Mouse (Mus musculus) forebrain, postnatal 0 days (tissue): ENCODE results near the gene A4galt. TPM values are rescaled to one million over a fixed set of nuclear protein-coding genes. Genes with fewer than 3 reads are reported as not detected.

ENCODE experiments used
- ATAC-seq: fragments of 200-750 bp; cut with Nextera tagmentation; 2 replicates; pipeline ENCODE4 v1.8.0; 2017; ENCODE audit warnings: mild to moderate bottlenecking, moderate library complexity
- DNase-seq: peaks from one replicate; pipeline ENCODE4 v3.0.0-alpha.2; 2015
- H3K27ac ChIP-seq: fragments of 300-500 bp; sonication (generic); 2 replicates; pipeline ENCODE4 v1.5.1; 2014; ENCODE audit warnings: low read depth, mild to moderate bottlenecking, antibody characterized with exemption, low read length, moderate library complexity, mixed read lengths
- H3K27me3 ChIP-seq: fragments of 300-500 bp; sonication (generic); 2 replicates; pipeline ENCODE4 v1.6.1; 2014; ENCODE audit warnings: mild to moderate bottlenecking, low read length, mixed read lengths; ENCODE audit not compliant: insufficient read depth
- H3K36me3 ChIP-seq: fragments of 300-500 bp; sonication (generic); 2 replicates; pipeline ENCODE4 v1.6.1; 2014; ENCODE audit warnings: mild to moderate bottlenecking, moderate library complexity; ENCODE audit not compliant: insufficient read depth
- H3K4me1 ChIP-seq: fragments of 300-500 bp; sonication (generic); 2 replicates; pipeline ENCODE4 v1.6.1; 2014; ENCODE audit warnings: antibody characterized with exemption; ENCODE audit not compliant: insufficient read depth
- H3K4me2 ChIP-seq: fragments of 300-500 bp; sonication (generic); 2 replicates; pipeline ENCODE4 v1.6.1; 2014; ENCODE audit warnings: low read depth, mild to moderate bottlenecking, moderate library complexity
- H3K4me3 ChIP-seq: fragments of 300-500 bp; sonication (generic); 2 replicates; pipeline ENCODE4 v1.5.1; 2014; ENCODE audit warnings: low read depth, low read length, mixed read lengths
- H3K9ac ChIP-seq: fragments of 300-500 bp; sonication (generic); 2 replicates; pipeline ENCODE4 v1.6.1; 2014; ENCODE audit warnings: mild to moderate bottlenecking
- H3K9me3 ChIP-seq: fragments of 300-500 bp; sonication (generic); 2 replicates; pipeline ENCODE4 v1.6.1; 2016; ENCODE audit warnings: low read length
- CTCF ChIP-seq: sonication (generic); IDR thresholded peaks from 2 replicates; pipeline ENCODE4 v1.5.1; 2016; ENCODE audit warnings: antibody characterized with exemption, control low read depth, low read depth
- WGBS: fragments of 180-500 bp; shearing (Covaris S2); extraction: QIAGEN DNeasy Blood & Tissue Kit; methylation state at CpG from one replicate; pipeline ENCODE4 v1.1.7; 2014; 5-methylcytosine and 5-hydroxymethylcytosine counted together
- polyA plus RNA-seq: library from polyadenylated mRNA; unstranded; fragments of >200 nt; fragmentation: Nextera tagmentation; extraction: Ambion mirVana; gene quantifications from 2 replicates; pipeline ENCODE4 v1.2.1, GENCODE M21; 2015
- total RNA-seq: library from RNA; depleted of rRNA; stranded (reverse); fragments of >200 nt; gene quantifications from 2 replicates; pipeline ENCODE4 v1.2.3, GENCODE M21; 2014

A4galt gene
- total and polyA plus RNA-seq, 2 experiments from 2014 or later: 4.9 to 11.6 TPM

DNA sequence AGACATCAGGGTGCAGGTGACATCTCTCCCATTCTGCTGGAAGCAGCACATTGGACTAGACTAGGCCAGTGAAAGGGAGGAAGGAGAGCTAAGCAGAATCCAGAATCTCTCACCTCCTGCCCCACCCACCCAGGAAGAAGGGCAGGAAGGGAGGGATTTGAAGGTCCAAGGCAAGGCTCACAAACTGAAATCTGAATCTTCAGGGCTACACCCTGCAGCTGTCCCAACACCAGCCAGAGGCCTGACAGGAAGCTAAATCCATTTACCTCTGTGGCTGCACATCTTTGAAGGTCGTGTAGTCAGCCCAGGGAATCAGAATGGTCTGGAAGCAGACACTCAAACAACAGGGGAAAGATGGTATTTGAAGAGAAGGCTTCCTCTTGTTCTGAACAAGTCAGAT, 13.7 kb upstream of the A4galt start:
- 26% methylated on average over 1 of the region's 1 CpGs for WGBS
- no peak for TF ChIP-seq CTCF
- H3K36me3 ChIP-seq: no peaks in the 10 kb centered on the region

DNA sequence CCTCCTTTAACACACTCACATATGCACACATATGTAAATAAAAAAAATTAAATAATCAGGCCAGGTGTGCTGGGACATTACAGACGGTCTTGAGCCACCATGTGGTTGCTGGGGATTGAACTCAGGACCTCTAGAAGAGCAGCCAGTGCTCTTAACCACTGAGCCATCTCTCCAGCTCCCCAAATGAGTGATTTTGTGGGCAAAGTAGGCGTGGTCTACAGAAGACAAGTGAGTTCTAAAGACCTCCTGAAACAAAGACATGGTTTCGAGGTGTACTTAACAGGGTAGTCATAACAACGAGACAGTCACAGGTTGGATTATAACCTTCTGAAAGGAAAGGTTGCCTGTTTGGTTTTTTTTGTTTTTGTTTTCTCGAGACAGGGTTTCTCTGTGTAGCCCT, 11.8 kb upstream of the A4galt start:
- no peaks in the 10 kb centered on the region for H3K27me3 ChIP-seq
- no peaks in the 10 kb centered on the region for H3K36me3 ChIP-seq
- H3K4me2 ChIP-seq: no peak overlapping the region
- DNase-seq (no peak), ATAC-seq (no peak)
- no peak for TF ChIP-seq CTCF
- H3K4me1 ChIP-seq: no peaks in the 10 kb centered on the region
- H3K27ac ChIP-seq: no peak overlapping the region
- WGBS: 75% methylated on average over 5 of the region's 5 CpGs
- no peak overlapping the region for H3K9ac ChIP-seq
- no peaks in the 10 kb centered on the region for H3K9me3 ChIP-seq
- no peak overlapping the region for H3K4me3 ChIP-seq

More for the DNA sequence above, 13.7 kb upstream of the A4galt start:
- Histone ChIP-seq H3K9me3 (no peaks in the 10 kb centered on the region), H3K4me3 (no peak overlapping the region), H3K27me3 (no peaks in the 10 kb centered on the region), H3K4me2 (no peak overlapping the region), H3K4me1 (no peaks in the 10 kb centered on the region), H3K9ac (no peak overlapping the region), H3K27ac (no peak overlapping the region)
- DNase-seq (no peak), ATAC-seq (no peak)

DNA sequence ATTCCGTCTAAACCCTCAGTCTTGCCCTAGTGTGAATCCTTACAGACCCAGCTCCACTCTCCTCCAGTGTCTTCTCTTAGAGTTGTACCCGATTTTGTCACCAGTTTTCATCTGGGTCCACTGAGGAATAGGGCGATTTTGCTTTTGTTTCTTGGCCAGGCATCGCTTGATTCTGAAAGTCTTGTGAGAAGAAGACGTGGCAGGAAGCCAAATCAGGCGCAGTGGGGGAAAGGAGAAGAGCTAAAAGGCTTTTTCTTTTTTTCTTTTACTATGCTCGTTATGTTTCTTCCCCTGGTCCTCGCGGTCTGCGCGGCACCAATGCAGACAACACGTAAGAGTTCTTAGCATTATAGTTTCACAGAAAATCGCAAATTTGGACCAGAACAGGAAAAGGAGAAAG, 6.3 kb upstream of the A4galt start:
- Histone ChIP-seq H3K27ac (no peak overlapping the region), H3K4me3 (no peak overlapping the region), H3K9me3 (no peaks in the 10 kb centered on the region), H3K4me1 (no peaks in the 10 kb centered on the region), H3K27me3 (no peaks in the 10 kb centered on the region), H3K9ac (no peak overlapping the region), H3K4me2 (peak overlapping the region; percentile 30; the same call in 1 of the 2 replicates), H3K36me3 (no peaks in the 10 kb centered on the region)
- ATAC-seq (no peak), DNase-seq (peak; percentile 59)
- no peak for TF ChIP-seq CTCF
- 23% methylated on average over 13 of the region's 13 CpGs for WGBS

DNA sequence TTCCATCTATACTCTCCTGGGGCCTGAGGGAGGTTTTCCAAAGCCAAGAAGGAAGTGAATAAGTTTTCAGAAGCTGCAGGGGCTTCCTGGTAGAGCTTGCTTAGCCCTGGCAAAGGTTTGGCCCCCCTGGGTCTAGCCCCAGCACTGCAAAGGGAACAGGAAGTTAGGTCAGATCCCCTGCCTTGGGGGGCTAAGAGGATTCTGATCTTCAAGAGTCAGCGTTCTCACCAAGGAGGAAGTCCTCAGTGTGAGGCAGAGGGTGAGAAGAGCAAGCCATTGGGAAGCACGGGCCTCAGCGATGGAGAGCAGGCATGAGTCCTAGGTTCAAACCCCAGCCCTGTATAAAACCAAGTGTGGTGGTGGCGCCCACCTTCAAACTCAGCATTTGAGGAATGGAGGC, 4.9 kb upstream of the A4galt start:
- no peak overlapping the region for H3K9ac ChIP-seq

DNA sequence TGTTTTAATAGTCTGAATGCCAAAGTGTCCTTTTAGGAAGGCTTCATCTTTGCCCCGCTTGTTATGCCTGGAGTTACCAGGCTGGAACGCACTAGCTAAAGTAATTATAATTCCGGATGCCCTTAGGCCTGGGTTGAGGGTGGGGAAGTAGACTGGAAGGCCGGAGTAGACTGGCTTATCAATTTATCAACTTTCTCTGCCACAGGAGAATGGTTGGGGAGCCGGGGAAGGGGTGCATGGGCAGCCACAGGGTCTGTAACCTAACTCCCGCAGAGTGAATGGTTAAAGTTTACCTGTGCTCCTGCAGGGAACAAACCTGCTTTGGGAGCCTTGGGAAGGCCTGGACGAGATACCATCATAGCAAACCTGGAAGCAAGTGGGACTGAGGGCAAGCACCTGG, 4.4 kb upstream of the A4galt start:
- 91% methylated on average over 7 of the region's 7 CpGs for WGBS
- H3K4me1 ChIP-seq: no peaks in the 10 kb centered on the region

More for the DNA sequence above, 4.9 kb upstream of the A4galt start:
- DNase-seq (no peak), ATAC-seq (no peak)
- Histone ChIP-seq H3K27ac (no peak overlapping the region), H3K4me1 (no peaks in the 10 kb centered on the region), H3K27me3 (peaks cover 10% of the 10 kb centered on the region; the same call in 1 of the 2 replicates), H3K4me3 (no peak overlapping the region), H3K9me3 (no peaks in the 10 kb centered on the region), H3K36me3 (no peaks in the 10 kb centered on the region), H3K4me2 (no peak overlapping the region)
- 92% methylated on average over 4 of the region's 4 CpGs for WGBS
- TF ChIP-seq CTCF: no peak

DNA sequence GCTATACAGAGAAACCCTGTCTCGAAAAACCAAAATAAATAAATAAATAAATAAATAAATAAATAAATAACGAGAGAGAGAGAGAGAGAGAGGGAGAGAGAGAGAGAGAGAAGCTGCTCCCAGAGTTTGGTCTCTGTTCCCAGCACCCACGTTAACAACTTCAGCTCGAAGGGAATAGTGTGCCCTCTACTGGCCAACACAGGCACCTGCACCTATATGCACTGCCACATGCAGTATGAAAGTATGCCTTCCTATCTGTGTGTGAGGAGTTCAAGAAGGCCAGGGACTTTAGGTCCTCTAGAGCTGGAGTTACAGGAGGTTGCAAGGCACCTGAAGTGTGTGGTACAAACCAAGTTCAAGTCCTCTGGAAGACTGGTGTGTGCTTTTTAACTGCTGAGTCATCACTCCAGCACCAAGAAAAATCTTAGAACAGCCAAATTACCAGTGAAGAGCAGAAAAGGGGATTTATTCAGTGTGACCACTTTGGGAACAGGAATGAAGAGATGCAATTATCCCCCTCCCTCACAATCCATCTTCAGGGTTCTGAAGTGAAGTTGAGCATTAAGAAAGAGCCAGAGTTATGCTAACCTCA, 3.7 kb upstream of the A4galt start:
- Histone ChIP-seq H3K9me3 (no peaks in the 10 kb centered on the region), H3K4me1 (no peaks in the 10 kb centered on the region), H3K27me3 (peaks cover 20% of the 10 kb centered on the region), H3K9ac (no peak overlapping the region), H3K36me3 (no peaks in the 10 kb centered on the region), H3K4me3 (no peak overlapping the region), H3K4me2 (no peak overlapping the region), H3K27ac (no peak overlapping the region)
- ATAC-seq (no peak), DNase-seq (no peak)
- peak; percentile 16; the same call in 1 of the 2 replicates for TF ChIP-seq CTCF
- 90% methylated on average over 3 of the region's 4 CpGs for WGBS

More for the DNA sequence above, 4.4 kb upstream of the A4galt start:
- Histone ChIP-seq H3K4me2 (no peak overlapping the region), H3K9ac (no peak overlapping the region), H3K36me3 (no peaks in the 10 kb centered on the region), H3K9me3 (no peaks in the 10 kb centered on the region), H3K4me3 (no peak overlapping the region), H3K27me3 (peaks cover 13% of the 10 kb centered on the region; the same call in 1 of the 2 replicates), H3K27ac (no peak overlapping the region)
- no peak for DNase-seq
- no peak for ATAC-seq
- no peak for TF ChIP-seq CTCF

DNA sequence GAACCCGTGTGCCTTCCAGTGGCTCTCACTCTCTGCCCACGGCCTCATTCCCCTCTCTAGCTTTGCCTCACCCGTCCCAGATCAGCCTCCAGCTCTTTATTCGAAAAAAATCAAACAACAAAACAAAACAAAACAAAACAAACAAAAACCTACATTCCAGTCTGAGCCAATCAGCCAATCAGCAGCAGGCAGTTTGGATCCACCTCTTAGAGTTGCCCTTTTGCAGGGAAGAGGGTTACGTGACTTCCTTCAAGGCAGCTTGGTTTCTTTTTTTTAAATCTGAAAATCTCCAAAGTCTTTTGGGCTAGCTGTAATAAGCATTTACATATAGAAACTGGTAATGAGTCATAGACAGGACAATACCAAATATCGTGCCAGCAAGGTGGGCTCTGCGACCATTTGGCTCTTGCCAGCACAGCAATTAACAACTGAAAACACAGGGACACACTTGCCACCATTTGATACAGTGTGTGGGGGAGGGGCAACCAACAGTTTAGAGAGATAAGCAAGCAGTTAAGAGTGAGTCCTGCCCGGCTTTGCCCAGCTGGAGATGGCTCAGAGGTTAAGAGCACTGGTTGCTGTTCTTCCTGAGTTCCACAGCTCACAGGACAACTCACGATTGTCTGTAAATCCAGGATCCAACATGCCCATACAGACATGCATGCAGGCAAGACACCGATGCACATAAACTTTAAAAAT, 2.9 kb upstream of the A4galt start:
- Histone ChIP-seq H3K36me3 (no peaks in the 10 kb centered on the region), H3K9ac (no peak overlapping the region), H3K4me2 (no peak overlapping the region), H3K4me3 (no peak overlapping the region), H3K4me1 (no peaks in the 10 kb centered on the region), H3K27ac (no peak overlapping the region), H3K27me3 (peaks cover 24% of the 10 kb centered on the region), H3K9me3 (no peaks in the 10 kb centered on the region)
- no peak for TF ChIP-seq CTCF
- DNase-seq: no peak
- 73% methylated on average over 10 of the region's 10 CpGs for whole genome bisulfite sequencing
- no peak for ATAC-seq
